Mouse (Mus musculus): ENCODE data around the gene Taz. TPM values are rescaled to one million over a fixed set of nuclear protein-coding genes. Genes with fewer than 3 reads are reported as not detected.

Gene Taz
- polyA plus RNA-seq (2021), result 76.5 TPM

GRCm38 (mm10) chrX:74281732-74282394 lies at the start of gene Taz, which contains the start of gene Dnase1l1:
TSS of gene Taz (plus strand) at chrX:74281912.
TSS of gene Dnase1l1 (minus strand) at chrX:74282337.
- ATAC-seq (peak; percentile 96), DNase-seq (ENCODE audit: low read depth, low spot score) (no peak)
- CTCF ChIA-PET, result interaction anchor here (1.2 to 1.3 kb wide), 3 partner anchors 12 to 132 kb away, joined by 3 to 5 read pairs (median 4); no protein-coding TSS in a partner anchor
- in situ Hi-C loops (cut with MboI; ENCODE audit: low pct_unique_long_range_greater_than_20kb), result loop anchor here (5.0 kb wide), 1 partner anchor 35 kb away; the partner anchor contains the start of gene Flna
- no peak for TF ChIP-seq CTCF (IDR thresholded peaks at IDR 0.05)
- POLR2A ChIA-PET, result interaction anchor here (1.0 to 2.3 kb wide), 3 partner anchors 9 to 36 kb away, joined by 3 to 10 read pairs (median 6); partner anchors contain the start of gene Rpl10
- H3K27me3 ChIP-seq, result peaks cover 19% of the 10 kb centered on the region

GRCm38 (mm10) chrX:74233196-74233595 lies 48.5 kb upstream of the Taz start:
- ATAC-seq (no peak), DNase-seq (ENCODE audit: low read depth, low spot score) (no peak)
- in situ Hi-C loops (cut with MboI; ENCODE audit: low pct_unique_long_range_greater_than_20kb), result no loop called here
- POLR2A ChIA-PET, result interaction anchor here (0.7 to 1.3 kb wide), 4 partner anchors 10 to 31 kb away, joined by 3 to 4 read pairs (median 4); no protein-coding TSS in a partner anchor
- no peak for TF ChIP-seq CTCF (IDR thresholded peaks at IDR 0.05)
- CTCF ChIA-PET, result interaction anchor here (0.6 kb wide), 1 partner anchor 212 kb away, joined by 3 read pairs; no protein-coding TSS in a partner anchor
- no peaks in the 10 kb centered on the region for H3K27me3 ChIP-seq

GRCm38 (mm10) chrX:74240332-74240731 lies 41.4 kb upstream of the Taz start:
- CTCF ChIA-PET, result no interaction called here
- ATAC-seq (no peak), DNase-seq (ENCODE audit: low read depth, low spot score) (no peak)
- no peak for TF ChIP-seq CTCF (IDR thresholded peaks at IDR 0.05)
- POLR2A ChIA-PET, result no interaction called here
- in situ Hi-C loops (cut with MboI; ENCODE audit: low pct_unique_long_range_greater_than_20kb), result no loop called here
- no peaks in the 10 kb centered on the region for H3K27me3 ChIP-seq

GRCm38 (mm10) chrX:74243396-74243795 lies 38.3 kb upstream of the Taz start:
- no peaks in the 10 kb centered on the region for H3K27me3 ChIP-seq
- ATAC-seq (no peak), DNase-seq (ENCODE audit: low read depth, low spot score) (no peak)
- in situ Hi-C loops (cut with MboI; ENCODE audit: low pct_unique_long_range_greater_than_20kb), result no loop called here
- TF ChIP-seq CTCF (IDR thresholded peaks at IDR 0.05), result no peak
- CTCF ChIA-PET, result no interaction called here
- POLR2A ChIA-PET, result interaction anchor here (1.1 to 1.4 kb wide), 4 partner anchors 10 to 70 kb away, joined by 3 to 5 read pairs (median 4); partner anchors contain the start of genes Emd and Fam50a

GRCm38 (mm10) chrX:74243807-74244206 lies 37.9 kb upstream of the Taz start:
- ATAC-seq, result peak; percentile 22
- DNase-seq (ENCODE audit: low read depth, low spot score), result no peak
- ChIA-PET POLR2A (interaction anchor here (0.5 to 1.4 kb wide), 4 partner anchors 9 to 70 kb away, joined by 3 to 4 read pairs (median 3); partner anchors contain the start of gene Fam50a), CTCF (no interaction called here)
- TF ChIP-seq CTCF (IDR thresholded peaks at IDR 0.05), result no peak
- in situ Hi-C loops (cut with MboI; ENCODE audit: low pct_unique_long_range_greater_than_20kb), result no loop called here
- H3K27me3 ChIP-seq, result no peaks in the 10 kb centered on the region

GRCm38 (mm10) chrX:74244614-74245083 lies 37.1 kb upstream of the Taz start:
- POLR2A ChIA-PET, result interaction anchor here (0.5 to 1.2 kb wide), 2 partner anchors 10 to 12 kb away, joined by 3 read pairs; no protein-coding TSS in a partner anchor
- no peak for DNase-seq (ENCODE audit: low read depth, low spot score)
- H3K27me3 ChIP-seq, result no peaks in the 10 kb centered on the region
- CTCF ChIA-PET, result no interaction called here
- ATAC-seq, result peak; percentile 9
- in situ Hi-C loops (cut with MboI; ENCODE audit: low pct_unique_long_range_greater_than_20kb), result loop anchor here (5.0 kb wide), 2 partner anchors 38 to 168 kb away; partner anchors contain the start of genes Dnase1l1 and Taz
- no peak for TF ChIP-seq CTCF (IDR thresholded peaks at IDR 0.05)

GRCm38 (mm10) chrX:74245107-74245506 lies 36.6 kb upstream of the Taz start:
- ChIA-PET POLR2A (interaction anchor here (1.5 to 2.1 kb wide), 2 partner anchors 25 to 36 kb away, joined by 7 to 10 read pairs; partner anchors contain the start of genes Rpl10 and Taz), CTCF (no interaction called here)
- in situ Hi-C loops (cut with MboI; ENCODE audit: low pct_unique_long_range_greater_than_20kb), result loop anchor here (5.0 kb wide), 2 partner anchors 37 to 167 kb away; partner anchors contain the start of genes Dnase1l1 and Taz
- H3K27me3 ChIP-seq, result no peaks in the 10 kb centered on the region
- DNase-seq (ENCODE audit: low read depth, low spot score) (no peak), ATAC-seq (no peak)
- no peak for TF ChIP-seq CTCF (IDR thresholded peaks at IDR 0.05)

GRCm38 (mm10) chrX:74245687-74246086 lies 36.0 kb upstream of the Taz start:
- no peaks in the 10 kb centered on the region for H3K27me3 ChIP-seq
- ATAC-seq (peak; percentile 38), DNase-seq (ENCODE audit: low read depth, low spot score) (no peak)
- TF ChIP-seq CTCF (IDR thresholded peaks at IDR 0.05), result no peak
- in situ Hi-C loops (cut with MboI; ENCODE audit: low pct_unique_long_range_greater_than_20kb), result loop anchor here (5.0 kb wide), 2 partner anchors 37 to 167 kb away; partner anchors contain the start of genes Dnase1l1 and Taz
- POLR2A ChIA-PET, result interaction anchor here (0.7 to 2.1 kb wide), 3 partner anchors 24 to 123 kb away, joined by 3 to 10 read pairs (median 7); partner anchors contain the start of genes Rpl10 and Taz
- CTCF ChIA-PET, result no interaction called here

GRCm38 (mm10) chrX:74246213-74246681 lies 35.5 kb upstream of the Taz start:
- no peak for TF ChIP-seq CTCF (IDR thresholded peaks at IDR 0.05)

GRCm38 (mm10) chrX:74246693-74247092 lies 35.0 kb upstream of the Taz start:
- no peak for TF ChIP-seq CTCF (IDR thresholded peaks at IDR 0.05)
- ATAC-seq, result no peak
- ChIA-PET POLR2A (interaction anchor here (0.6 to 2.1 kb wide), 2 partner anchors 34 to 449 kb away, joined by 3 to 10 read pairs; partner anchors contain the start of gene Taz), CTCF (no interaction called here)
- no peak for DNase-seq (ENCODE audit: low read depth, low spot score)
- no peaks in the 10 kb centered on the region for H3K27me3 ChIP-seq
- in situ Hi-C loops (cut with MboI; ENCODE audit: low pct_unique_long_range_greater_than_20kb), result loop anchor here (5.0 kb wide), 2 partner anchors 36 to 166 kb away; partner anchors contain the start of genes Dnase1l1 and Taz

More at GRCm38 (mm10) chrX:74246213-74246681, 35.5 kb upstream of the Taz start:
- POLR2A ChIA-PET, result interaction anchor here (0.6 to 2.1 kb wide), 4 partner anchors 24 to 448 kb away, joined by 3 to 10 read pairs (median 5); partner anchors contain the start of genes Rpl10 and Taz
- ATAC-seq, result peak; percentile 58
- no peak for DNase-seq (ENCODE audit: low read depth, low spot score)
- CTCF ChIA-PET, result no interaction called here
- in situ Hi-C loops (cut with MboI; ENCODE audit: low pct_unique_long_range_greater_than_20kb), result loop anchor here (5.0 kb wide), 2 partner anchors 36 to 166 kb away; partner anchors contain the start of genes Dnase1l1 and Taz
- no peaks in the 10 kb centered on the region for H3K27me3 ChIP-seq

Data from Patski (cell line).